Mouse (Mus musculus) lung, embryonic 15.5 days (tissue): Measurements from ENCODE around the gene Areg. TPM values are rescaled to one million over a fixed set of nuclear protein-coding genes. Genes with fewer than 3 reads are reported as not detected.

Source experiments
- ATAC-seq: fragments of 200-750 bp; cut with Nextera tagmentation; 2 replicates; pipeline ENCODE4 v1.8.0; 2017; ENCODE audit warnings: moderate number of reproducible peaks, borderline replicate concordance; ENCODE audit not compliant: low FRiP score, low TSS enrichment; ENCODE audit errors: extremely low read depth
- H3K27ac ChIP-seq: fragments of 300-500 bp; sonication (generic); 2 replicates; pipeline ENCODE4 v1.5.1; 2015; ENCODE audit warnings: moderate library complexity, mild to moderate bottlenecking, inconsistent platforms
- H3K27me3 ChIP-seq: fragments of 300-500 bp; sonication (generic); 2 replicates; pipeline ENCODE4 v1.6.1; 2015; ENCODE audit warnings: inconsistent platforms
- H3K36me3 ChIP-seq: fragments of 300-500 bp; sonication (generic); 2 replicates; pipeline ENCODE4 v1.6.1; 2015; ENCODE audit warnings: inconsistent platforms
- H3K4me1 ChIP-seq: fragments of 300-500 bp; sonication (generic); 2 replicates; pipeline ENCODE4 v1.6.1; 2015; ENCODE audit warnings: inconsistent platforms
- H3K4me2 ChIP-seq: fragments of 300-500 bp; sonication (generic); 2 replicates; pipeline ENCODE4 v1.6.1; 2015; ENCODE audit warnings: inconsistent platforms, mild to moderate bottlenecking, moderate library complexity
- H3K4me3 ChIP-seq: fragments of 300-500 bp; sonication (generic); 2 replicates; pipeline ENCODE4 v1.5.1; 2015; ENCODE audit warnings: mild to moderate bottlenecking, inconsistent platforms
- H3K9ac ChIP-seq: fragments of 300-500 bp; sonication (generic); 2 replicates; pipeline ENCODE4 v1.6.1; 2015; ENCODE audit warnings: inconsistent platforms
- H3K9me3 ChIP-seq: fragments of 300-500 bp; sonication (generic); 2 replicates; pipeline ENCODE4 v1.6.1; 2016; ENCODE audit warnings: inconsistent platforms
- WGBS: fragments of 180-500 bp; shearing (Covaris S2); methylation state at CpG from one replicate; pipeline ENCODE4 v1.1.7; 2015; 5-methylcytosine and 5-hydroxymethylcytosine counted together
- polyA plus RNA-seq: library from polyadenylated mRNA; unstranded; fragments of >200 nt; fragmentation: Nextera tagmentation; extraction: Ambion mirVana; gene quantifications from 2 replicates; pipeline ENCODE4 v1.2.1, GENCODE M21; 2015

Areg gene
- polyA plus RNA-seq, result 6.2 and 7.2 TPM in 2 replicates

- peaks cover 27% of the 10 kb centered on the region for H3K27me3 ChIP-seq
- H3K9ac ChIP-seq, result peak within 1 kb of the TSS; percentile 27; the same call in 1 of the 2 replicates
- under 1% methylated on average over 44 of the region's 44 CpGs for WGBS
- H3K36me3 ChIP-seq, result no peaks in the 10 kb centered on the region
- peak within 1 kb of the TSS; percentile 53 for H3K4me3 ChIP-seq
- peak within 1 kb of the TSS; percentile 87 for H3K4me2 ChIP-seq
- 0 out of 2 replicates have a peak, but pooled peaks cover 3% of the 10 kb centered on the region for H3K4me1 ChIP-seq
- H3K9me3 ChIP-seq, result no peaks in the 10 kb centered on the region
- H3K27ac ChIP-seq, result no peak within 1 kb of the TSS
- ATAC-seq, result peak; percentile 76; the same call in 1 of the 2 replicates
Measured at GRCm38 (mm10) chr5:91139446-91139873, at the start of gene Areg. TSS of gene Areg (plus strand) at chr5:91139599.

GRCm38 (mm10) chr5:91090301-91090700 lies 49.1 kb upstream of the Areg start:
- H3K27ac ChIP-seq, result no peak overlapping the region
- no peak overlapping the region for H3K4me3 ChIP-seq
- no peak for ATAC-seq
- no peaks in the 10 kb centered on the region for H3K36me3 ChIP-seq
- no peak overlapping the region for H3K9ac ChIP-seq
- no peaks in the 10 kb centered on the region for H3K9me3 ChIP-seq
- no peaks in the 10 kb centered on the region for H3K27me3 ChIP-seq
- no peaks in the 10 kb centered on the region for H3K4me1 ChIP-seq
- no peak overlapping the region for H3K4me2 ChIP-seq
- 79% methylated on average over 3 of the region's 3 CpGs for WGBS

- H3K4me2 ChIP-seq, result no peak overlapping the region
- no peaks in the 10 kb centered on the region for H3K27me3 ChIP-seq
- no peaks in the 10 kb centered on the region for H3K36me3 ChIP-seq
- H3K4me3 ChIP-seq, result no peak overlapping the region
- no peaks in the 10 kb centered on the region for H3K9me3 ChIP-seq
- no peak for ATAC-seq
- no peak overlapping the region for H3K27ac ChIP-seq
- 85% methylated on average over 10 of the region's 10 CpGs for WGBS
- H3K4me1 ChIP-seq, result no peaks in the 10 kb centered on the region
- no peak overlapping the region for H3K9ac ChIP-seq
Measured at GRCm38 (mm10) chr5:91097911-91098614, 41.3 kb upstream of the Areg start.

GRCm38 (mm10) chr5:91101742-91102141 lies 37.7 kb upstream of the Areg start:
- Histone ChIP-seq H3K4me1 (no peaks in the 10 kb centered on the region), H3K4me3 (no peak overlapping the region), H3K36me3 (no peaks in the 10 kb centered on the region), H3K27ac (no peak overlapping the region), H3K4me2 (no peak overlapping the region), H3K9ac (no peak overlapping the region), H3K9me3 (no peaks in the 10 kb centered on the region), H3K27me3 (no peaks in the 10 kb centered on the region)
- ATAC-seq, result no peak
- WGBS, result 91% methylated on average over 5 of the region's 5 CpGs

DNA sequence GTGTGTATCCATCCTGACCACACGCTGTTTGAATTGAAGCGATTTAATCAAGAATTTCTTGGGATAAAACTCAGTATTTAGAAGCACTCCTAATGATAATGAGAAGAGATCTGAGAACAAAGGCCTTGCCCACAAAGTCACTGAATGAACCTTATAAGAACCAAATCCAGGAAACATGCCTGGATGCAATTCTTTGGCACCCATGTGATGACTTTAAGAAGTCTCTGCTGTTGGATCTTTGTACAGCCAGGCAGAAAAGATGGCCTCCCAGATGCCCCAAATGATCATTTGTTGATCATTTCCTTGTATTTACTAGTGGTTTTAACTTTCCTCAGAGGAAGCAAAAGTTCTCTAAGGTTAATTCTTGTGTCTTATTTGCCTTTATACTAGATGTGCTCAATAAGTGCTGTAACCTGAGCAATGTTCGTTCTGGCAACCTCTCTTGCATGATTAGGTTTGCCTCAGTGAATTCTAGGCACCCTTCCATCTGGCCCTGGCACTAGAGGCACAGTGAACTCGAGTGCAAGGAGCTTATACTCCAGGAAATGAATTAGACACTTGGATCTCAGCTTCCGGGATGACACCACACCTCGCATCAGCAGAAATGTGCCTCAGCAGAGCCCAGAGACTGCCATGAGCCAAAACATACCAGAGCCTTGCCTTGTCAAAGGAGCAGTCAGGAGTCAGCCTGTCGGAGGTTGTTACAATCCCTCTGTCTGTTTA lies 35.3 kb upstream of the Areg start:
- WGBS, result 62% methylated on average over 7 of the region's 7 CpGs
- no peak for ATAC-seq
- Histone ChIP-seq H3K4me3 (no peak overlapping the region), H3K9ac (no peak overlapping the region), H3K27me3 (no peaks in the 10 kb centered on the region), H3K9me3 (no peaks in the 10 kb centered on the region), H3K4me2 (no peak overlapping the region), H3K27ac (no peak overlapping the region), H3K36me3 (no peaks in the 10 kb centered on the region), H3K4me1 (no peaks in the 10 kb centered on the region)

- no peak overlapping the region for H3K4me3 ChIP-seq
- WGBS, result 58% methylated on average over 5 of the region's 5 CpGs
- no peak overlapping the region for H3K27ac ChIP-seq
- no peaks in the 10 kb centered on the region for H3K36me3 ChIP-seq
- H3K4me2 ChIP-seq, result no peak overlapping the region
- no peak for ATAC-seq
- H3K9ac ChIP-seq, result no peak overlapping the region
- no peaks in the 10 kb centered on the region for H3K9me3 ChIP-seq
- no peaks in the 10 kb centered on the region for H3K4me1 ChIP-seq
- no peaks in the 10 kb centered on the region for H3K27me3 ChIP-seq
Measured at GRCm38 (mm10) chr5:91106248-91106647, 33.2 kb upstream of the Areg start.

- H3K27ac ChIP-seq, result no peak overlapping the region
- no peaks in the 10 kb centered on the region for H3K9me3 ChIP-seq
- H3K4me2 ChIP-seq, result no peak overlapping the region
- no peak overlapping the region for H3K4me3 ChIP-seq
- H3K4me1 ChIP-seq, result no peaks in the 10 kb centered on the region
- H3K36me3 ChIP-seq, result no peaks in the 10 kb centered on the region
- no peaks in the 10 kb centered on the region for H3K27me3 ChIP-seq
- ATAC-seq, result no peak
- no peak overlapping the region for H3K9ac ChIP-seq
- WGBS, result 74% methylated on average over 6 of the region's 6 CpGs
Measured at GRCm38 (mm10) chr5:91110023-91110670, 29.3 kb upstream of the Areg start.

DNA sequence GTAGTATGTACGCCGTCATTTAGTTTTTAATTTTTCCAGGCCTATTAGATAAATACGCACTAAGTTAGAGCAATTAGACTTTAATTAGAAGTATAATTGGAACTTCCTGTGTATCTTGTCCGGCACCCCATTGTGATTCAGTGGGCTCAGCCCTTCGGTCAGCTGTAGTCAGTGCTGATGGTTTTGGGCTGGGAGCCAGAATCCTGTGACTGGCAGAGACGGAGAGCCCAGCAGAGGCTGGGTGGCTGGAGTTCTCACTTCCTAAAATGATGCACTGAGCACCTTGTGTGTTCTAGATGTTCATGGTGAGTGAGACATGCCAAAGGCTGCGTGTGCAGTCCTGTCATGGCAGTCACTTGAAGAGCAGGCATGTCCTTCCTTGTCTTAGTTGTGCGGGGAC lies 28.4 kb upstream of the Areg start:
- Histone ChIP-seq H3K4me2 (no peak overlapping the region), H3K9me3 (no peaks in the 10 kb centered on the region), H3K27me3 (no peaks in the 10 kb centered on the region), H3K4me1 (no peaks in the 10 kb centered on the region), H3K9ac (no peak overlapping the region), H3K36me3 (no peaks in the 10 kb centered on the region), H3K27ac (no peak overlapping the region), H3K4me3 (no peak overlapping the region)
- 72% methylated on average over 8 of the region's 8 CpGs for WGBS
- ATAC-seq, result no peak

GRCm38 (mm10) chr5:91113967-91114366 lies 25.4 kb upstream of the Areg start:
- WGBS, result 85% methylated on average over 2 of the region's 2 CpGs
- Histone ChIP-seq H3K27ac (no peak overlapping the region), H3K9me3 (no peaks in the 10 kb centered on the region), H3K36me3 (no peaks in the 10 kb centered on the region), H3K4me1 (no peaks in the 10 kb centered on the region), H3K27me3 (no peaks in the 10 kb centered on the region), H3K4me2 (no peak overlapping the region), H3K4me3 (no peak overlapping the region), H3K9ac (no peak overlapping the region)
- no peak for ATAC-seq

GRCm38 (mm10) chr5:91114574-91114973 lies 24.8 kb upstream of the Areg start:
- H3K9me3 ChIP-seq, result no peaks in the 10 kb centered on the region
- 66% methylated on average over 1 of the region's 1 CpGs for WGBS
- no peak overlapping the region for H3K27ac ChIP-seq

GRCm38 (mm10) chr5:91118618-91119017 lies 20.8 kb upstream of the Areg start:
- Histone ChIP-seq H3K27me3 (no peaks in the 10 kb centered on the region), H3K27ac (no peak overlapping the region), H3K36me3 (no peaks in the 10 kb centered on the region), H3K4me3 (no peak overlapping the region), H3K9me3 (no peaks in the 10 kb centered on the region), H3K9ac (no peak overlapping the region), H3K4me2 (no peak overlapping the region), H3K4me1 (no peaks in the 10 kb centered on the region)
- no peak for ATAC-seq

More at GRCm38 (mm10) chr5:91114574-91114973, 24.8 kb upstream of the Areg start:
- Histone ChIP-seq H3K4me3 (no peak overlapping the region), H3K9ac (no peak overlapping the region), H3K27me3 (no peaks in the 10 kb centered on the region), H3K4me2 (no peak overlapping the region), H3K36me3 (no peaks in the 10 kb centered on the region), H3K4me1 (no peaks in the 10 kb centered on the region)
- no peak for ATAC-seq

- no peak overlapping the region for H3K4me2 ChIP-seq
- H3K27me3 ChIP-seq, result no peaks in the 10 kb centered on the region
- no peak for ATAC-seq
- H3K9ac ChIP-seq, result no peak overlapping the region
- no peak overlapping the region for H3K27ac ChIP-seq
- H3K9me3 ChIP-seq, result no peaks in the 10 kb centered on the region
- H3K4me3 ChIP-seq, result no peak overlapping the region
- 63% methylated on average over 4 of the region's 4 CpGs for WGBS
- no peaks in the 10 kb centered on the region for H3K4me1 ChIP-seq
- no peaks in the 10 kb centered on the region for H3K36me3 ChIP-seq
Measured at GRCm38 (mm10) chr5:91123404-91123803, 16.0 kb upstream of the Areg start.
